9 mouse cellular contexts compared by ENCODE assay signal in genomic region chr9:121995077-121995476, GRCm38 (mm10). TPM values are rescaled to one million over a fixed set of nuclear protein-coding genes. Genes with fewer than 3 reads are reported as not detected.
DNase-seq lines count a peak whose midpoint lies in the region; ATAC-seq and TF ChIP-seq lines count a peak whose summit lies in the region.
"Had no signal": no experiment of that assay in that cellular context is flagged by ENCODE, and none has a peak within 500 bp of the region (broad histone marks: within the 10 kb centered on the region; RNA-seq: fewer than 3 reads in every experiment).

No protein-coding gene starts in this region.

- WGBS in heart, embryonic 11.5 days (ENCODE audit: insufficient replicate concordance), result 17% methylated on average over 10 of the region's 10 CpGs
- 11% methylated on average over 10 of the region's 10 CpGs for WGBS in forebrain, embryonic 14.5 days
- 23% methylated on average over 10 of the region's 10 CpGs for WGBS in liver, embryonic 13.5 days (ENCODE audit: insufficient replicate concordance)

- H3K4me2 ChIP-seq in heart, embryonic 11.5 days, result peak overlapping the region; percentile 97
- peak overlapping the region; percentile 91 for H3K4me2 ChIP-seq in forebrain, embryonic 14.5 days (ENCODE audit: low read length)
- H3K4me2 ChIP-seq in liver, embryonic 13.5 days, result peak overlapping the region; percentile 71

- H3K27ac ChIP-seq in heart, embryonic 11.5 days (ENCODE audit: low read depth, low read length), result no peak overlapping the region
- H3K27ac ChIP-seq in forebrain, embryonic 14.5 days (ENCODE audit: low read depth, low read length), result no peak overlapping the region
- H3K27ac ChIP-seq in liver, embryonic 13.5 days, result no peak overlapping the region

- intact Hi-C loops in heart, postnatal 36 days (cut with DNase I), result no loop called here

- DNase-seq in heart, postnatal 36 days, result no peak
- DNase-seq in forebrain, embryonic 14.5 days (ENCODE audit: low spot score), result no peak
- no peak for DNase-seq in liver, embryonic 13.5 days
- no peak for DNase-seq in ovary, adult 18-20 months (ENCODE audit: low spot score)
- DNase-seq in spleen, adult 18-20 months, result no peak

- no peaks in the 10 kb centered on the region; the same call in 1 of the 2 replicates for H3K4me1 ChIP-seq in heart, embryonic 11.5 days (ENCODE audit: control insufficient read depth, insufficient read depth, low read length)
- peaks cover 30% of the 10 kb centered on the region for H3K4me1 ChIP-seq in E14TG2a.4 (replicated peaks; ENCODE audit: low read depth, low read length)
- H3K4me1 ChIP-seq in forebrain, embryonic 14.5 days (ENCODE audit: control insufficient read depth, insufficient read depth, low read length), result peaks cover 3% of the 10 kb centered on the region; the same call in 1 of the 2 replicates
- H3K4me1 ChIP-seq in liver, embryonic 13.5 days (replicated peaks), result 0 out of 2 replicates have a peak, but pooled peaks cover 10% of the 10 kb centered on the region

- H3K4me3 ChIP-seq in heart, embryonic 11.5 days (ENCODE audit: low read depth, low read length), result peak overlapping the region; percentile 58
- H3K4me3 ChIP-seq in E14TG2a.4 (replicated peaks; ENCODE audit: low read length), result peak overlapping the region; percentile 92
- H3K4me3 ChIP-seq in forebrain, embryonic 14.5 days (ENCODE audit: low read depth, low read length), result peak overlapping the region; percentile 90
- peak overlapping the region; percentile 65 for H3K4me3 ChIP-seq in liver, embryonic 13.5 days (replicated peaks)

- H3K9me3 ChIP-seq in heart, embryonic 11.5 days (replicated peaks; ENCODE audit: control insufficient read depth, low read length), result no peaks in the 10 kb centered on the region
- no peaks in the 10 kb centered on the region for H3K9me3 ChIP-seq in E14TG2a.4 (ENCODE audit: low read length)
- H3K9me3 ChIP-seq in forebrain, embryonic 14.5 days (replicated peaks; ENCODE audit: control insufficient read depth, low read length), result no peaks in the 10 kb centered on the region
- H3K9me3 ChIP-seq in liver, embryonic 13.5 days (replicated peaks), result no peaks in the 10 kb centered on the region

- TF ChIP-seq CTCF in E14TG2a.4 (conservative IDR thresholded peaks at IDR 0.05; ENCODE audit: low read length), result no peak

- no peak for ATAC-seq in heart, embryonic 11.5 days (replicated peaks; ENCODE audit: insufficient number of reproducible peaks, low FRiP score, low TSS enrichment)
- ATAC-seq in forebrain, embryonic 14.5 days, result no peak
- ATAC-seq in liver, embryonic 13.5 days (ENCODE audit: low read depth), result no peak
- no peak for ATAC-seq in megakaryocyte-erythroid progenitor cell, adult 5-6 weeks (replicated peaks; ENCODE audit: low FRiP score, low TSS enrichment, poor library complexity, severe bottlenecking)

- no peaks in the 10 kb centered on the region for H3K36me3 ChIP-seq in heart, embryonic 11.5 days (ENCODE audit: control insufficient read depth, insufficient read depth, low read length)
- H3K36me3 ChIP-seq in E14TG2a.4 (ENCODE audit: insufficient read depth, low read length), result peaks cover 38% of the 10 kb centered on the region
- no peaks in the 10 kb centered on the region for H3K36me3 ChIP-seq in forebrain, embryonic 14.5 days (ENCODE audit: control insufficient read depth, insufficient read depth, low read length)
- H3K36me3 ChIP-seq in liver, embryonic 13.5 days, result no peaks in the 10 kb centered on the region

- H3K27me3 ChIP-seq in heart, embryonic 11.5 days (ENCODE audit: control insufficient read depth, insufficient read depth, low read length), result no peaks in the 10 kb centered on the region
- peaks cover 29% of the 10 kb centered on the region for H3K27me3 ChIP-seq in E14TG2a.4 (ENCODE audit: insufficient read depth, low read length)
- H3K27me3 ChIP-seq in forebrain, embryonic 14.5 days (replicated peaks; ENCODE audit: control insufficient read depth, insufficient read depth, low read length), result no peaks in the 10 kb centered on the region
- H3K27me3 ChIP-seq in liver, embryonic 13.5 days, result peaks cover 20% of the 10 kb centered on the region

- H3K9ac ChIP-seq in heart, embryonic 11.5 days (ENCODE audit: low read depth, low read length), result peak overlapping the region; percentile 80
- peak overlapping the region; percentile 82 for H3K9ac ChIP-seq in forebrain, embryonic 14.5 days (ENCODE audit: low read length)
- peak overlapping the region; percentile 64; the same call in 1 of the 2 replicates for H3K9ac ChIP-seq in liver, embryonic 13.5 days

RNA-seq across cellular contexts. Expression of gene Pomgnt2, which starts 1.8 kb away (rescaled TPM):
- polyA plus RNA-seq in heart, embryonic 11.5 days (2014; fragmentation: Nextera tagmentation; extraction: Ambion mirVana), result 8.8 and 10.6 TPM in 2 replicates
- total RNA-seq in heart, postnatal 36 days (2021), result 10 to 100 TPM; 10.6 to 14.9 TPM
- polyA plus RNA-seq in forebrain, embryonic 14.5 days (2014; fragmentation: Nextera tagmentation; extraction: Ambion mirVana), result 16.1 and 22.0 TPM in 2 replicates
- 2.6 and 3.0 TPM in 2 replicates for polyA plus RNA-seq in liver, embryonic 13.5 days (2015; fragmentation: Nextera tagmentation; extraction: Ambion mirVana)
- 2.2 and 2.6 TPM in 2 replicates for total RNA-seq in megakaryocyte-erythroid progenitor cell, adult 5-6 weeks (2014; fragmentation: Nextera tagmentation)
- 3.8 and 4.3 TPM in 2 replicates for total RNA-seq in megakaryocyte-erythroid progenitor cell, adult 5-6 weeks (2017)
- total RNA-seq: neutrophil, adult 5-6 weeks had no signal

RNA-seq across cellular contexts. Expression of gene Fam198a, which starts 44.3 kb away (rescaled TPM):
- 0.35 and 0.44 TPM in 2 replicates for polyA plus RNA-seq in heart, embryonic 11.5 days (2014; fragmentation: Nextera tagmentation; extraction: Ambion mirVana)
- 1 to 10 TPM in 1 of 2 experiments, under 1 TPM in 1; 0.95 to 1.8 TPM for total RNA-seq in heart, postnatal 36 days (2021)
- polyA plus RNA-seq in forebrain, embryonic 14.5 days (2014; fragmentation: Nextera tagmentation; extraction: Ambion mirVana), result 0.89 and 1.3 TPM in 2 replicates
- 0.12 and 0.25 TPM in 2 replicates for polyA plus RNA-seq in liver, embryonic 13.5 days (2015; fragmentation: Nextera tagmentation; extraction: Ambion mirVana)
- not detected in 2 replicates for total RNA-seq in megakaryocyte-erythroid progenitor cell, adult 5-6 weeks (2014; fragmentation: Nextera tagmentation)
- 1.3 TPM in 1 of 2 replicates, not detected in the other for total RNA-seq in megakaryocyte-erythroid progenitor cell, adult 5-6 weeks (2017)
- total RNA-seq: neutrophil, adult 5-6 weeks had no signal
